Mouse (Mus musculus) urinary bladder, adult 2 months (tissue): ENCODE measurements around the gene Kdm7a. TPM values are rescaled to one million over a fixed set of nuclear protein-coding genes. Genes with fewer than 3 reads are reported as not detected.

Experiments
- DNase-seq: peaks from one replicate; pipeline ENCODE4 v3.0.0; 2022; ENCODE audit warnings: low spot score
- polyA plus RNA-seq: library from polyadenylated mRNA; depleted of rRNA; stranded (reverse); fragments of >200 nt; gene quantifications from 2 replicates; pipeline ENCODE4 v1.2.3, GENCODE M21; 2012

Gene Kdm7a
- polyA plus RNA-seq, 1 experiment: 7.1 TPM

DNA sequence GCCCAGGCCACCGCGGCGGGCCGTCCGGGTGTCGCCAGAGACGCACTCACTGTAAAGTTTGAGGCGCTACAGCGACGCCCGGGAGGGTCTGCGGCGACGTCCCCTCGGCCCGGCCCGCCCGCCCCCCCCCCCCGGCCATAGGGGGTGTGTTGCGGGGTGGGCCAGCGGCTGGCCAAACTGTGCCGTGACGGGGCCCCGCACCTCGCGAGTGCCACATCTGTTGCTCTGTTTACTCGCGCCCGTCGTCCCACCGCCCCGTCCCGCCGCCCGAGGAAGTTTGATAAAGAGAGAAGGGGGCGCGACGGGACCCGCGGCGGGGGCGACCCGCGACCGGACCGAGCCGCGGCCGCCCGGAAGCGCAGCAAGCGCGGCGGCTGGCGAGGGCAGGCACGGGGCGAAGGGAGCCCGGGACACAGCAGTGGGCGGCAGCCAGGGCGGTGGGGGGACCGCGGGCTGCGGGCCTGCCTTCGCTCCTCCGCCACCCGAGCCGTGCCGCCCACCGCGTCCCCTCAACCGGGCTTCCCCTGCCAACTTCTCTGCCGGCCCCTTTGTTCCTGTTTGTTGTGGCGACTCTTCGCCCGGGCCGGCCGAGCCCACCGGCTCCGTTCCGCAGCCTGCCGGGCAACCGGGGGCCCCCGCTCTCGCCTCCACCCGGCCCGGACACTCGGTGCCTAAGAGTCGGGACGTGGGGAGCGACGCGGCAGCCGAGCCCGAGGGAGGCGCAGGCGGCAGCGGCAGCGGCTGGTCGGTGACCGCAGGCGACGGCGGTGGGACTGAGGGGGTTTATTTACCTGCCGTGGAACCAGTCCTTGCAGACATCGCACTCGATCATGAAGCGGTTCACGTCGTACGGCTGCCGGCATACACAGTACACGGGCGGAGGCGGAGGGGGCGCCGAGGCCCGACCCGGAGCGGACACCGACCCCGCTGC lies 674 bp downstream of the Kdm7a start:
- peak; percentile 69 for DNase-seq

DNA sequence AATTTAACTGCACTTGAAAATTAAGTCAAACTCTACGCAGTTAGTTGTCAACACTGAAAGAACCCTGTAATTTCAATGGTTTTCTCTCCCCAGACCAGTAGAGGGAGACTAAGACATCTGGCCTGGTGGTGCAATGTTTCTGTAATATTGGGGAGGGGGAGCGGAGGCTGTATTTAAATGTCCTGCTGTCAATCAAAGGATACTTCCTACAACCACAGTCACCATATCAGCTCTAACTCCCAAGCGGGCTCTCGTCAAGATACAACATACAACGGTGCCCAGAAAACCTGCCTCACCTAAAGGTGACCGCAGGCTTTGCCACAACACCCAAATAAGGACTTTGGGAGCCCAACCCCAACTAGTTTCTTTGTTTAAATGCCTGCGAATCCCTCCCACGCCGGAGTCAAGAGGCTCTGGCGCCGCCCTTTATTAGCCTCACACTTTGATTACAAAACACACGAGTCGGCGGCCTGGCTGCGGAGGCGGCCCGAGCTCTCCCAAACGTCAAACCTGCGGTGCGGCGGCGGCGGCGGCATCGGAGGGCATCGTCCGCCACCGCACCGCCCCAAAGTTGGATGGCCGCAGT lies 1.4 kb downstream of the Kdm7a start:
- DNase-seq: peak; percentile 69

DNA sequence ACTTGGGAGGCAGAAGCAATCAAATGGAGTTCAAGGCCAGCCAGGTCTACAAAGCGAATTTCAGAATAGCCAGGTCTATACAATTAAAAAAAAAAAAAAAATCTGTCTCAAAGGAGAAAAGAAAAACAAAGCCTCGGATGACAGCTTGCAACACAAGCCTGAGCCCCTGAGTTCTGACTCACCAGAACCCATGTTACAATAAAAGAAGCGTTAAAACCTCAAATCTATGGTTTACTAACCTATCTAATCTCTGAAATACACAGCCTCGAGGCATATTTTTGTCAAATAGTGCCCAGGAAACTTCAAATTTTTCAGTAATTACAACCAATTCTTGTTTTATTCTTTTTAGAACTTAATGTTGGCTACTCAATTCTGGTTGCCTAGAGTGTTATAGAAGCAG lies 2.1 kb downstream of the Kdm7a start:
- no peak for DNase-seq

DNA sequence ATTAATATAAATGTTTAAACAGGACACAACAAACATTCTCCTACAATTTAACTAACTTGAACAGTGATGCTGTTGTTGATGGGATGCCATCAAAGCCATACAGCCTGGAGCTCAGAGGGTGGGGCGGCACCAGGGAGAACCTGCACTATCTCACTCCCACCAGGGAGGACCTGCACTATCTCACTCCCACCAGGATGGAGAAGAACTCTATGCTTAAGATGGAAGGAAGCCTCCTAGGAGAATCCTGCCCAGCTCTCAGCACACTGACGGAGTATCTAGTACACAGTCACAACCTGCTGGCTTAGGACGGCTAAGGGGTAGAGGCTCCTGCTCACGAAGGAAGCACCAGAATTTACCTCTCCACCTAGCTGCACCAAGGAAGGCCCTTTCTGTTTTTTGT lies 3.4 kb downstream of the Kdm7a start:
- DNase-seq: no peak

DNA sequence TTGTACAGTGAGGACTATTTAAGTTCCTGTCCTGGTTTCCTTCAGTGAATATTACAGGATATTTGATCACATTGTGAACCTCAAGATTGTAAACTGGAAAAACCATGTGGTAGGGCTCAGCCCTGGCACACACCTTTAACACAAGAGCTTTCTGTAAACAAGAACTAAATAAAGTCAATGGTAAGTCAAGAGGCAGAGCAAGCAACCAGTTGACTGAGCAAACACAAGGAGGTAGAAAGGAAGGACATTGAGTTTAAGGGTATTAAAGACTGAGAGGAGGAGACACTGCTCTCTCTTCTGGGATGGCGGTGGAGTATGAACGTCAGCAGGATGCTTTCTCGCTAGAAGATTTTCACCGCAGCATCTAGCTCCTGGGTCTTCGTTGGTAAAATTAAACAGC lies 13.6 kb downstream of the Kdm7a start:
- no peak for DNase-seq

- DNase-seq: no peak
Observed at GRCm38 (mm10) chr6:39191518-39191917, 15.1 kb downstream of the Kdm7a start.

DNA sequence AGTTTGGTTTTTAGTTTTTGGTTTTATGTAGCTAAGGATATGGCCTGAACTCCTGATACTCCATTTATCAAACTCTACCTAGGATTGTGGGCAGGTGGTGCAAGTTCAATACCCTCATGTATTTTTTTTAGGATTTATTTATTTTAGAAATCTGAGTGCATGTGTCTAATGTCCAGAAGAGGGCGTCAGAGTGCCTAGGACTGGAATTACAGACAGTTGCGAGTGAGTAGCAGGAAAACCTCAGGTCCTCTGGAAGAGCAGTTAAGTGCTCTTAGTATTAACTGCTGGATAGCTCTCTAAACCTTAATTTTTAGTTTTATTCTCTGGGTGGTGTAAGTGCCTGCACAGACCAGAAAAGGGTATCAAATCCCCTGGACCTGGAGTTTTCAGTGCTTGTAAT lies 19.4 kb downstream of the Kdm7a start:
- no peak for DNase-seq

GRCm38 (mm10) chr6:39169089-39169488 lies 37.5 kb downstream of the Kdm7a start:
- no peak for DNase-seq

GRCm38 (mm10) chr6:39164891-39165290 lies 41.7 kb downstream of the Kdm7a start:
- DNase-seq: no peak

GRCm38 (mm10) chr6:39161975-39162374 lies 44.6 kb downstream of the Kdm7a start:
- DNase-seq: no peak

DNA sequence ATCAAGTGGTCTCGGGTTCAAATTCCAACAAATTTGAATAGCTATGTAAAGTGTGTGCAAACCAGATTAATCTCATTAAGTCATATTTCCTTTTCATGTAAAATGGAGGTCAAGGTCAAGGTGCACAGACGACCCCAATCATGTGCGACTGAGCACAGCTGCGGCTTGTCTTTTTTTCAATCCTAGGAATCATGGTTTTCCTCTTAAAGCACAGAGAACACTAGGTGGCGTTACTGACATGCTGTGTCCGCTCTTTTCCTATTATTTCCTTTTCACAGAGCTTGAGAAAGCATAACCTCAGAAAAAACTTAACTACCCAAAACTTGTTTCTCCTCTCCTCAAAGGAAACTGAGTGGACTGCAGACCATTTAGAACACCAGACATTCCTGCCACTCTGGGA lies 60.5 kb downstream of the Kdm7a start:
- no peak for DNase-seq

DNA sequence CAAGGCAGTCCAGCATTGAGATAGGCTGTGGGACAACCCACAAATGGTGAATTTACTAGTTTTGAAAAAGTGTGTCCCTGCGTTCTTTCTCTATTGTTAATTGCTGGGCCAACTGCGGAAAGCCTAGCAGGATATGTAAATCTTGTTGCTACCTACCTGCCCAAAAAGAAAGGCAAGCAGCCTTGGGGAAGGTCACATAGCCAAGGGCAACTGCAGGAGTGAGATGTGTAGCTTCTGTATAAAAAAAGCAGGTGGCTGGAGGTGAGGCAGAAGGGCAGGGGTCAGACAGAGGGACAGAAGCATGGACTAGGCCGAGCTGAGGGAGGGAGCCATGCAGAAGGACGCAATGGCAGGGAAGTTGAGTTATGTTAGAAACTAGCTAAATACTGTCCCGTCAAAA lies 74.0 kb downstream of the Kdm7a start:
- no peak for DNase-seq

DNA sequence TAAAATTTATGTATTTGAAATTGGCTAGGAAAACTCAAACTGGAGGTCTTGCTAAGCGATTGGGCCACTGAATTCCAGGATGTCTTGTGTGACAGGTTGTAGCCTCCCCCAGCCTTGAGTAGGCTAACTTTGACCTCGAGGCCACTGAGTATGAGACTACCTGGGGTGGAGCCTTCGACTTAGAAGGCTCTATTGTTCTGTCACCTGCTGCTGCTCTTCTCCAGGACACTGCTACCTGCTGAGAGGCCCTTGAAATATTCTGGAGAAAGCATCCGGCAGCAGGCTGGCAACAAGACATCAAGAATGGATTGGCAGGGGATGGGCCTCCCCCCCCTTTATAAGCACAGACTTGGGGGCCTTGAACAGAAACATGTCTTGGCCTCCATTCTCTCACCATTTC lies 75.1 kb downstream of the Kdm7a start:
- DNase-seq: no peak

GRCm38 (mm10) chr6:39124719-39125118 lies 81.9 kb downstream of the Kdm7a start:
- DNase-seq: no peak

DNA sequence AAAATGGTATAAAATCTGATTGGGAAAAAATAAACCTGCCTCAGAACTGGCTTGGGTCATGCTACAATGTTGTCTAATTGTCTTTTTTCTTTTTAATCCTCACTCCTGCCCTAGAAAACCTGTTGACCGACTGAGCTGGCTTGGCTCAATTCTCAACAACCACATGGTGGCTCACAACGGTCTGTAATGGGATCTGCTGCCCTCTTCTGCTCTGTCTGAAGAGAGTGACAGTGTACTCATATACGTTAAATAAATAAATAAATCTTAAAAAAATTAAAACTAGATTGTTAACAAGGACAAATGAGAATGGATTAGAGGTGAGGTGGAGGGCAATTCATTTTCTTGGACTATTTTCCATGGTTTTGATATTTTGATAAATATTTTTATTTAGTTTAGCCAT lies 85.9 kb downstream of the Kdm7a start:
- DNase-seq: no peak

GRCm38 (mm10) chr6:39118456-39118881 lies 88.1 kb downstream of the Kdm7a start:
- no peak for DNase-seq

DNA sequence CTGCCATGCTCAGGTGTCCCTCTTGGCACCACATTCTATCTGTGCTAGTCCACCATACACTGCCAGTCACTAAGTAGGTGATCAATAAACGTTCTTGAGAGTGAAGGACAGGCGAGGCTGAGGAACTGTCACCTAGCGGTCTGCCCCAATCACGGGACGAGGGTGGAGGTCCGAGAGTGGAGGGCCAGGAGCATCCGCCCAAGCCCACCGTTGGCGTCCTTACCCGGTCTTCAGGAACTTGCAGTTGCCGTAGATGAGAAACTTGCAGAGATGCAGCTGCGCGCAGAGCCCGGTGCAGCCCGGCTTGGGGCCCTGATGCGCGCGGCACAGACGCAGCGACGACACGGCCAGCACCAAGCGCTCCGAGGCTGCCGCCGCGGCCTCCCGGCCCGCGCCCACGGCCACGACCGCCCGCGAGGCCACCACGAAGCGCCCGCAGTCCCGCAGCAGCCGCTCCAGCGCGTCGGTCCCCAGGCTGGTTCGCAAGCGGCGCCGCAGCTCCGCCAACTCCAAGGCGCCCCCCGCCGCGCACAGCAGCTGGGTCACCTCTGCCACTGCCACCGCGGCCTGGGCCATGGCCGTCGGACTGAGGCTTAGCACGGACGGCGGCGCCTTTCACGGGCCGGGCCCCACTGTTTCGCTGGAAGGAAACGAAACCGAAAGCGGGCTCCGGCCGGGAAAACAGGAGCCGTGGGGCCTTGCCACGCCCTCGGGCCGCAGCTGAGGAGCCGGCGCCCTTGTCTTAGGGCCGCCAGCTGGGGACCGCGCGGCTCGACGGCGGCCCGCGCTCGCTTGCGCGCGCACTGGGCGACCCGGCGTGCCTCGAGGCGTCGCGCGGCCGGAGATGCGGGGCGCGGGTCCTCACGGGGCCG lies 88.8 kb downstream of the Kdm7a start, which contains the start of gene Parp12:
Gene Parp12, minus strand, starts transcription at position 766 of the 872 bp plus-strand sequence.
- DNase-seq: peak; percentile 77

DNA sequence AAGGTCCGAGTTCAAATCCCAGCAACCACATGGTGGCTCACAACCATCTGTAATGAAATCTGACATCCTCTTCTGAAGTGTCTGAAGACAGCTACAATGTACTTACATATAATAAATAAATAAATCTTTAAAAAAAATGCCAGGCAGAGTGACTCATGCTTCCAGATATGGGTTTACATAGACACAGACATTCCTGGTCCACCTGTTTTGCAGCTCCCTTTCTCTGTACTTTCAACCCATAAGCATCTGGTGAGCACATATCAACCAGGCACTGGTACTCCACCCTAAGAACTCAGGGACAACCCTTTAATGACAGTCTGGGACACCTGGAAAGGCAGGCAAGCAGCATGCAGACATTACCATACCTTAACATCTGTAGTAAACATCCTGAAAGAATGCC lies 91.2 kb downstream of the Kdm7a start:
- no peak for DNase-seq

- DNase-seq: no peak
Observed at GRCm38 (mm10) chr6:39113141-39113540, 93.4 kb downstream of the Kdm7a start.

- no peak for DNase-seq
Observed at GRCm38 (mm10) chr6:39112701-39113100, 93.9 kb downstream of the Kdm7a start.

DNA sequence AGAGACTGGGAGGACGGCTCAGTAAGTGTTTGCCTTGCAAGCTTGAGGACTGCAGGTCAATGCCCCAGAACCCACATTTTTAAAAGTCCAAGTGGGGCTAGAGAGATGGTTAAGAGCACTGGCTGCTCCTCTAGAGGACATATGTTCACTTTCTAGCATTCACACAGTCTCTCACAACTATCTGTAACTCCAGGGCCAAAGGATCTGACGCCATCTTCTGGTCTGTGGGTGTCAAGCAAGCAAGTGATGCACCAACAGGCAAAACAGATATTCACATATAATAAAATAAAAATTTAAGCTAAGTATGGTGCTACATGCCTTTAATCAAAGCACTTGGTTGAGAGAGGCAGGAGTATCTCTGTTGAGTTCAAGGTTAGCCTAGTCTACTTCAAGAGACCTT lies 99.8 kb downstream of the Kdm7a start:
- no peak for DNase-seq

DNA sequence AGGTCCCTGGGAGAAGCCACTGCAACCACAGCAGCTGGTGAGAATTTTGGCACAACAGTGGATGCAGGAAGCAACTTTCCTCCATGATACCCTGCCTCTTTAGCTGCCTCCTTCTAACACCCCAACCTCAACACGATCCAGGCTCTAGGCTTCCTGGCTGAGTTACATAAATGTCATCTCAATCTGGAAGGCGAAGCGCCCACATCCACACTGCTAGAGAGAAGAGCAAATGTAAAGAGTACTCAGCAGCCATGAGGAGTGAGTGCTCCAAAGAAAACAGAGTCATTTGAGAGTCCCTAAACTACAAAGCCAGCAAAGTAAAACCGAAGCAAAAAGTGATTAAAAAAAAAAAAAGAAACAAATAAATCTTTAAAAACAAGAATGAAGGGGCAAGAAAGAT lies 102.0 kb downstream of the Kdm7a start:
- DNase-seq: no peak
